Mouse (Mus musculus): ENCODE results near the gene Stau1. TPM values are rescaled to one million over a fixed set of nuclear protein-coding genes. Genes with fewer than 3 reads are reported as not detected.
A peak's percentile ranks its signal among the peaks of the same experiment; 100 is the strongest.

The Stau1 gene
- total RNA-seq, 4 experiments from 2014 or later = 66.1 to 83.6 (median 74.3) TPM

GRCm38 (mm10) chr2:166906523-166907182, 89.4 kb downstream of the Stau1 start:
- DNase-seq = no peak

GRCm38 (mm10) chr2:166905711-166906522, 90.2 kb downstream of the Stau1 start, which contains the start of gene Cse1l:
Gene Cse1l (plus strand): TSS chr2:166906040.
- peak; percentile 95 for DNase-seq

GRCm38 (mm10) chr2:166903719-166904282, 92.3 kb downstream of the Stau1 start:
- no peak for DNase-seq

GRCm38 (mm10) chr2:166900792-166901505, 95.2 kb downstream of the Stau1 start:
- DNase-seq = no peak

DNA sequence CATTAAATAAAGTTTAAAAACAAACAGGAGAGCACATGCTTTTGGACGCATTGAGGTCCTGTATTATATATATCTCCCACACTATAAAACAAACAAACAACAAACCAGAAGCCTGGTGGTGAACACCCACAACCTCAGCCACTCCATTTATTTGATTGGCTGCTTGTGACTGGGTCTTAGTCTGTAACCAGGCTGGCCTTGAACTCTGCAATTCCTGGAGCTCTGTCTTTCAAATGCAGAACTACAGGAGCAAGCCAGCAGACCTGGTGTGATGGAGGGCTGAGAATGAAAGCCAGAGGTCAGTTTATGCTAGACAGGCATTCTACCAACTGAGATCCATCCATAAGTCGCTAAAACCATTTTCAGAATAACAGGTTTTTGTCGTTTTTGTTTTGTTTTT, 96.4 kb downstream of the Stau1 start:
- DNase-seq = no peak

GRCm38 (mm10) chr2:166899161-166899560, 96.9 kb downstream of the Stau1 start:
- no peak for DNase-seq

Other genes with a start within 250 kb of the Stau1 start
- 1 to 10 TPM; 3.9 to 8.1 (median 4.9) TPM for gene Trp53rkb, start 203.8 kb downstream of the Stau1 start, total RNA-seq (2022)
- gene Arfgef2, start 190.7 kb downstream of the Stau1 start, total RNA-seq (2022) = 10 to 100 TPM; 59.7 to 83.9 (median 74.0) TPM
- gene Cse1l, start 90.3 kb downstream of the Stau1 start, total RNA-seq (2022) = 10 to 100 TPM; 56.8 to 74.9 (median 72.1) TPM
- 10 to 100 TPM; 29.3 to 40.7 (median 34.2) TPM for gene Ddx27, start 18.9 kb upstream of the Stau1 start, total RNA-seq (2022)
- 10 to 100 TPM; 49.6 to 76.3 (median 64.9) TPM for gene Znfx1, start 66.7 kb upstream of the Stau1 start, total RNA-seq (2022)
- 10 to 100 TPM; 12.6 to 27.7 (median 18.8) TPM for gene Kcnb1, start 193.9 kb upstream of the Stau1 start, total RNA-seq (2022)
- 10 to 100 TPM; 26.8 to 54.4 (median 40.8) TPM for gene Ptgis, start 244.3 kb upstream of the Stau1 start, total RNA-seq (2022)